Mouse (Mus musculus) bone marrow, adult 2 months (tissue): ENCODE results near the gene Cd59a.

Experiments
- CTCF ChIP-seq: fragments of 200-500 bp; IDR thresholded peaks from 2 replicates; pipeline ENCODE4 v1.5.1; 2011; ENCODE audit warnings: low read length, control low read depth; ENCODE audit not compliant: control insufficient read depth, insufficient read depth
- POLR2A ChIP-seq: fragments of 200-500 bp; IDR thresholded peaks from 2 replicates; pipeline ENCODE4 v1.6.1; 2011; ENCODE audit warnings: low read depth, mild to moderate bottlenecking, control low read depth, low read length, borderline replicate concordance; ENCODE audit not compliant: control insufficient read depth

DNA sequence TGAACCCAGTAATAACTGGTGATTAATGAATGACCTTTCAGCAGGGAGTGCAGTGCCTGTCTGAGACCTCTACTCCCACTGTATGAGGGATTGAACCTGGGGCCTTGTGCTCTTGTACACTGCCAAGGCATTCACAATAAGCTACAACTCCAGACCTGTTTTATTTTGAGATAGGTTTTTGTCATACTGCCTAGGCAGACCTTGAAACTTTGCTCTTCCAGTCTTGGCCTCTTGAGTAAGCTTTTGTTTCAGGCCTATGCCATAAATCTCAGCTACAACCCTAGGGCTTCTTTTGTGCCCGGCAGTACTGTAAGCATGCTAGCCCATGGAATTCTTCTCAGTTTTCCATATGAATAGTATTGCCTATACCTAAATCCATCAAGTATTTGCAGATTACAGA lies 23.5 kb downstream of the Cd59a start:
- TF ChIP-seq POLR2A (no peak), CTCF (no peak)
